Mouse (Mus musculus) erythroblast, embryonic 14.5 days (primary cell): ENCODE data around the gene Gm10282. TPM values are rescaled to one million over a fixed set of nuclear protein-coding genes. Genes with fewer than 3 reads are reported as not detected.

Experiments used
- H3K27me3 ChIP-seq: 2 replicates; pipeline ENCODE4 v1.6.1; 2012; ENCODE audit warnings: inconsistent platforms; ENCODE audit not compliant: control insufficient read depth
- H3K36me3 ChIP-seq: 2 replicates; pipeline ENCODE4 v1.6.1; 2012; ENCODE audit warnings: mild to moderate bottlenecking, inconsistent platforms; ENCODE audit not compliant: control insufficient read depth
- H3K4me1 ChIP-seq: 2 replicates; pipeline ENCODE4 v1.6.1; 2012; ENCODE audit warnings: inconsistent platforms; ENCODE audit not compliant: control insufficient read depth
- H3K4me3 ChIP-seq: replicated peaks from 2 replicates; pipeline ENCODE3; 2012; ENCODE audit warnings: moderate library complexity, mild to moderate bottlenecking, inconsistent platforms
- H3K9me3 ChIP-seq: 2 replicates; pipeline ENCODE4 v1.6.1; 2012; ENCODE audit warnings: low read length, inconsistent platforms, mixed read lengths; ENCODE audit not compliant: control insufficient read depth
- GATA1 ChIP-seq: IDR thresholded peaks from 2 replicates; pipeline ENCODE4 v1.6.1; 2012; ENCODE audit warnings: low read length, inconsistent platforms, mixed read lengths
- TAL1 ChIP-seq: IDR thresholded peaks from 3 replicates; pipeline ENCODE4 v1.6.1; 2012; ENCODE audit warnings: low read length, inconsistent platforms, mixed read lengths
- polyA plus RNA-seq: library from polyadenylated mRNA; stranded (reverse); fragments of >175 nt; gene quantifications from 2 replicates; pipeline ENCODE4 v1.2.3, GENCODE M21; 2012

Gene Gm10282
- polyA plus RNA-seq, 1 experiment, result 6.0 TPM

DNA sequence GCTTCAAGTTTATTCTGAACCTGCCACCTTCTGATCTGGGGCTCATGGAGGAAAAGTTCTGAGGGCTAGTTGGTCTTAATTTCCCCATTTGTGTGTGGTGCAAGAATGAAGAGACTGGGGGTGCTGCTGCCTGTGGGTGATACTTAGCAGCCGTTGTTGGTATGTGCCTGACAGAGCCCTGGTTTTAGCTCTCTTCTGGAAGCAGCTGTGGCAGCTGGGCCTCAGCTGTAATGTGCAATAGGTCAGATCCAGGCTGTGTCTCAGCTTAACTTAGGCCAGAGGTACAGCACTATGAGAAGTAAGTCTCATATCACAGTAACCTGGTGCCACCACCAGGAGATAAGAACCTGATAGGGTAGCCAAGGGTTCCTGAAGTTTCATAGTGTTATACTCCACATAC lies 42.5 kb upstream of the Gm10282 start:
- Histone ChIP-seq H3K4me3 (no peak overlapping the region), H3K36me3 (peaks cover 43% of the 10 kb centered on the region), H3K9me3 (no peaks in the 10 kb centered on the region), H3K4me1 (no peaks in the 10 kb centered on the region; the same call in 1 of the 2 replicates), H3K27me3 (no peaks in the 10 kb centered on the region)
- TF ChIP-seq TAL1 (no peak), GATA1 (no peak)

DNA sequence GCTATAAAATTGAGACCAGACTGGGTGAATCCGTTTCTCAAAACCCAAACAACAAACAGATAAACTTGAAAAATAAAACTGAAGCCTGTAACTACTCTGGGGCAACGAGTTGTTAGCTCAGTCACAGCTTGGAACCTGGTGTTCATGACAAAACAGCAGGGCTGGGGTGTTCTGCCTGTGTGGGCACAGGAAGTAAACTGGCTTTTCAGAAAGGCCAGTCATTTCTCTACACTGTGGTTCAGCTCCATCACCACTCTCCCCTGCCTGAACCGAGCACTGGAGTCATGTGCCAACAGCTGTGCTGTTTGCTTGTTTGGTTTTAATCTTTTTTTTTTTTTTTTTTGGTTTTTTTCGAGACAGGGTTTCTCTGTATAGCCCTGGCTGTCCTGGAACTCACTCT lies 38.7 kb upstream of the Gm10282 start:
- H3K36me3 ChIP-seq, result peaks cover 72% of the 10 kb centered on the region
- H3K4me1 ChIP-seq, result no peaks in the 10 kb centered on the region; the same call in 1 of the 2 replicates
- no peaks in the 10 kb centered on the region for H3K27me3 ChIP-seq
- no peak for TF ChIP-seq TAL1
- no peak for TF ChIP-seq GATA1
- H3K4me3 ChIP-seq, result no peak overlapping the region
- H3K9me3 ChIP-seq, result no peaks in the 10 kb centered on the region

DNA sequence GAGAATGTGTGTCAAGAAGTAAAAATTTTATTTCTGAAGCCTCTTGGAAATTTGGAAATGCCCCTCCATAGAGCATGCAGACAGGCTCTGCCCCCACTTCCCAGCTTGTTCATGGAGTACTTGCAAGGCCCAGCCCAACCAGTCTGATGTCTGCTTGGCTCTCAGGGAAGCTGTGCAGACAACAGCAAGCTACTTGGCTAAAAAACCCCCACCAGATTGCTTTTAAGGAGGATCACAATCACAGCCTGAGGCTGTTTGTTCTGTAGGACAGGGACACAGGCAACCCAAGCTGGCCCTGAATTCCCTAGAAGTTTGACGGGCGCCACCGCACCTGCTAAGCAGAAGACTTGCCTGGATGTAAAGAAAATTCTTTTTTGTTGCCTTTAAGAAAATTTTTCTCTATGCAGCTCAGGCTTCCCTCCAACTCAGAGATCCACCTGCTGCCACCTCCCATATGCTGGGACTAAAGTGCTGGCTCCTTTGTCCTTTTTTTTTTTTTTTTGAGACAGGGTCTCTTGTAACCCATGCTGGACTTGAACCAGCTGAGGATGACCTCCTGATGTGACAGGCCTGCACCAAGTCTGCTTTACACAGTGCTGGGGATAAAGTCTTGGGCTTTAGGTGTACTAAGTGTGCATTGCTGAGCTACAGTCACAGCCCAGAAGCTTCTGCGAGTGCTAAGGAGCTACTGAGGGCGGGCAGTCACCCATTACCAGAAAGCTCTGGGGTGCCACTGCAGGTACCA lies 37.7 kb upstream of the Gm10282 start:
- H3K36me3 ChIP-seq, result peaks cover 76% of the 10 kb centered on the region
- H3K4me1 ChIP-seq, result no peaks in the 10 kb centered on the region
- no peaks in the 10 kb centered on the region for H3K9me3 ChIP-seq
- no peak overlapping the region for H3K4me3 ChIP-seq
- H3K27me3 ChIP-seq, result no peaks in the 10 kb centered on the region
- TF ChIP-seq GATA1 (no peak), TAL1 (no peak)

DNA sequence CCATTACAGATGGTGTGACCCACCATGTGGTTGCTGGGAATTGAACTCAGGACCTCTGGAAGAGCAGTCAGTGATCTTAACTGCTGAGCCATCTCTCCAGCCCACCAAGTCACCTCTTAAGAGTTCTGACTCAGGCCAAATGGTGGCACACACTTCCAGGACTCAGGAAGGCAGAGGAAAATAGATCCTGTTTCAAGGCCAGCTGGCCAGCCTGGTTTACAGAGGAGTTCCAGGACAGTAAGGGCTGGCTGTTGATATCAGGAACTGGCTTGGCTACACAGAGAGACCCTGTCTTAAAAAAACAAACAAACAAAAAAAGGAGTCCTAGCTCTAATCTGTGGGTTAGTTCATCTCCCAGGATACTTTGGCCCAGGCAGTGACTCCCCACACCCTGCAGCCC lies 32.0 kb upstream of the Gm10282 start:
- no peaks in the 10 kb centered on the region for H3K27me3 ChIP-seq
- TF ChIP-seq GATA1 (no peak), TAL1 (no peak)
- no peaks in the 10 kb centered on the region for H3K9me3 ChIP-seq
- no peak overlapping the region for H3K4me3 ChIP-seq
- H3K4me1 ChIP-seq, result no peaks in the 10 kb centered on the region
- H3K36me3 ChIP-seq, result peaks cover 54% of the 10 kb centered on the region

DNA sequence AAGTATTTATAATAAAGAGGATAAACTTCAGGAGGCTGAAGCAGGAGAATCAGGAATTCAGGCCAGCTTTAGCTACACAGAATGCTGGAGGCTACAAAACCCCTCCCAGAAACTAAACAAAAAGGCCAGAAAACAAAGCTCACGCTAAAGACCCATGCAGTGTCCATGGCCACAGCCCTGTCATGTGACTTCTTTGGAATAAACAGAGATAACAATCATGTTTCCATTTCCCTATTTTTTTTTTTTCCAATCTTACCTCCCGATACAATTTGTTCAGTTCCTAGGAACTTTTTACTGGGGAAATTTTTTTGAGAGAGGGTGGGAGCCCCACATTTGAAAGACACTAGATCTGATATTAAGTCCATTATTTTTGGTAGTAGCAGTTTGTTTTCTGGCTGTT lies 31.2 kb upstream of the Gm10282 start:
- Histone ChIP-seq H3K4me1 (no peaks in the 10 kb centered on the region), H3K36me3 (peaks cover 46% of the 10 kb centered on the region), H3K4me3 (no peak overlapping the region), H3K27me3 (no peaks in the 10 kb centered on the region), H3K9me3 (no peaks in the 10 kb centered on the region)
- TF ChIP-seq TAL1 (no peak), GATA1 (no peak)

DNA sequence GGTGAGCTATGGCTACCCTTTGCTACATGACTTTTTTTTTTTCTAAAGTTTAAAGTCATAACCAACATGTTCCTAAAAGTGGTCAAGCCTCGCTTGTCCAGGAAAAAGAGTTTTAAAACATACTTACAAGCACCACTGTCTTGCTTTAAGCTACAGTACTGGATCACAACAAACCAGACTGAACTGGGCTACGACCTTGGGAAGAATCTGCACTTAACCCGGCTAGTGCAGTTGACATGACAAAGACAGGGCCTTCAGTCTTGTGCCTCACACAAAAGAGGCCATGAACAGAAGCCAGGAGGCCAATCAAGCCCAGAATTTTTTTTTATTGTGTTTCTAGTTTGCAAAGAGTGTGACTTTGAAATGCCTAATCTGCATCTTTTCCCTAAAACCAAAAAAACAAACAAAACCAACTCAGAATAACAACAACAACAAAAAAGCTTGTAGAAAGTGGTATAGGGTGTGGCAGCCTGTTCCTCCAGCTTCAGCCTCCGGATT lies 29.1 kb upstream of the Gm10282 start:
- H3K4me3 ChIP-seq, result no peak overlapping the region
- H3K36me3 ChIP-seq, result peaks cover 26% of the 10 kb centered on the region
- H3K4me1 ChIP-seq, result no peaks in the 10 kb centered on the region

DNA sequence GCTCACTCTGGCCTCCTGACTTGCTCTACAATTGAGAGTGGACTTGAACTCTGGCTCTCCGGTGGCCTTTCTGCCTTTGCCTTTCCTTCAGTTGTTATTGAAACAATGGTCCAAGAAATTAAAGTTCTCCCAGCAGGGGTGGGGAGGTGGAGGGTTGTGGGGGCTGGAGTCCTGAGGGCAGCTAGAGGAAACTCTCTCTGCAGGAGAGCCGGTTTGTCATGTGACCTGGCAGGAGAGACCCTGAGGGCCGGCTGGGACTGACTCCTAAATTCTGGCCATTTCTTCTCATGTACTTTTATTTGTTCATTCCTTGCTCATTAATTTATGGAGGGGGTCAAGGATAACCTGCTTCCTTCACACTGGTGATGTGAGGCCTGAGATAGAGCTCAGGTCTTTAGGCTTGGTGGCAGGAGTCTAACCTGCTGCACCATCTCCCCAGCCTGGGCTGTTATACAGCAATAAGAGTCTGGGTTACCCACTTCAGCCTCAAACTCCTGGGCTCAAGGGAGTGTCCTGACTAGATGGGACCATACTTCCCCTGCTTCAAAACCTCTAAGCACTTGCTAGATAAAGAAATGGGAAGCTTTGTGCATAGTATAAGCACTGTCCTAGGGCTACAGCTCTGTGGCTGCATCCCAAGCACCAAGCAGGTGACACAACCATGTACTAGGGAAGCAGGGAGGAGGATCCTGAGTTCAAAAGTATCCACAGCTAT lies 28.5 kb upstream of the Gm10282 start:
- no peaks in the 10 kb centered on the region for H3K9me3 ChIP-seq
- peaks cover 19% of the 10 kb centered on the region for H3K36me3 ChIP-seq
- H3K4me1 ChIP-seq, result no peaks in the 10 kb centered on the region
- H3K27me3 ChIP-seq, result no peaks in the 10 kb centered on the region
- TF ChIP-seq TAL1 (no peak), GATA1 (no peak)
- no peak overlapping the region for H3K4me3 ChIP-seq

More for the DNA sequence above, 29.1 kb upstream of the Gm10282 start:
- TF ChIP-seq GATA1 (no peak), TAL1 (no peak)
- H3K27me3 ChIP-seq, result no peaks in the 10 kb centered on the region
- H3K9me3 ChIP-seq, result no peaks in the 10 kb centered on the region

DNA sequence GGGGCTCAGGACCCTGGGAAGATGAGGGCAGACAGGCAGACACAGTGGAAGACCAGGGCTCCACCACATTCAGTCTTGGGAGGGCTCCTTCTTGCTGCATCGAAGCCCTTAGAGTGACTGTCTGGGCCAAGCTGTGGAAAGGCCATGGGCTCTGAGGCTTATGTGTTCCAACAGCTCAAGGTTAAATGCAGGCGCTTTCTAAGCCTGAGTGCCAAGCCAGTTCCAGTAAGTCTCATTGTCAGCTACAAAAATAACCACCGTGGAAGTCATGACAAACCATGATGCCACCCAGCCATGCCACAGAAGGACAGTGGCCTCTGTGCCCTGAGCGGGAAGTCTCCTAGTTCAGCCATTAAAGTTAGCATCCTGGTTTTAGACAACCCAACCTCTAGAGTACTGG lies 26.6 kb upstream of the Gm10282 start:
- H3K4me1 ChIP-seq, result no peaks in the 10 kb centered on the region

DNA sequence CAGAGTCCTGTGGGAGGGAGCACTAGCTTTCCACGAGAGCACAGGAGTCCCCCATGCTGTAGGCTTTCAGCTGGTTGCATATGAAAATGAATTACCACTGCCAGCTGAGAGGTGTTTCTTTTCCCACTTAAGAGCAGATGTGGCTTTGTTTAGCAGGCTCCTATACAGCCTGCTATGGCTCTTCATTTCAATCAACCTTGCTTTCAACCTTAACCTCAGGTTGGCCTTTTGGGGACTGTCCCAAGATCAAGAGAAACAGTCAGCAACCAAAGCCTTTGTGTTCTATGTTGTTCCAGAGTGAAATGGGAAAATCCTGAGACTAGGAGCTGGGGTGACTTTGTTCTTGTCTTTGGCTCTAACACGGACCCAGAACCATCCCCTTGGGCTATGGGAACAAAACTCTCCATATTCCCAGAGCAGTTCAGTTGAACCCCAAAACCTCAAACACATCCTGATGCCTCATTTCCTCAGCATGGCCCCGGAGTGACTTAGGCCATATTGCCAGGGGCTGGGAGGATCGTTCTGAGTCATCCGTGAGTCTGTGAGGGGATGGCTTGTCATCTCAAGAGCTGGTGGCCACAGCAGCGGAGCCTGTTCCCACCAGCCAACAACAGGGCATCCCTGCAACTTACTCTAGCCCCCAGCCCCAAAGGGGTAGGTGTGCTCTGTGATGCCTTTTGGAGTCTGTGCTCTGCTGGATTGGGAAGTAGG lies 25.9 kb upstream of the Gm10282 start:
- Histone ChIP-seq H3K36me3 (peaks cover 4% of the 10 kb centered on the region; the same call in 1 of the 2 replicates), H3K9me3 (no peaks in the 10 kb centered on the region), H3K27me3 (no peaks in the 10 kb centered on the region), H3K4me1 (no peaks in the 10 kb centered on the region), H3K4me3 (no peak overlapping the region)
- TF ChIP-seq GATA1 (no peak), TAL1 (no peak)

More for the DNA sequence above, 26.6 kb upstream of the Gm10282 start:
- no peaks in the 10 kb centered on the region for H3K27me3 ChIP-seq
- no peak overlapping the region for H3K4me3 ChIP-seq
- H3K9me3 ChIP-seq, result no peaks in the 10 kb centered on the region
- peaks cover 4% of the 10 kb centered on the region; the same call in 1 of the 2 replicates for H3K36me3 ChIP-seq
- TF ChIP-seq GATA1 (no peak), TAL1 (no peak)
